Mouse (Mus musculus) heart, adult 2 months (tissue): ENCODE measurements around the gene Yars.

Experiments used
- CTCF ChIP-seq: fragments of 200-600 bp; IDR thresholded peaks from 2 replicates; pipeline ENCODE4 v1.8.1; 2022; ENCODE audit warnings: antibody characterized with exemption, mild to moderate bottlenecking, moderate library complexity
- EP300 ChIP-seq: fragments of 200-500 bp; IDR thresholded peaks from 2 replicates; pipeline ENCODE4 v1.6.1; 2011; ENCODE audit warnings: low read depth, low read length, control low read depth; ENCODE audit not compliant: insufficient read depth
- POLR2A ChIP-seq: fragments of 200-500 bp; IDR thresholded peaks from 2 replicates; pipeline ENCODE4 v1.6.1; 2011; ENCODE audit warnings: mild to moderate bottlenecking, low read depth, low read length, control low read depth; ENCODE audit not compliant: insufficient read depth

DNA sequence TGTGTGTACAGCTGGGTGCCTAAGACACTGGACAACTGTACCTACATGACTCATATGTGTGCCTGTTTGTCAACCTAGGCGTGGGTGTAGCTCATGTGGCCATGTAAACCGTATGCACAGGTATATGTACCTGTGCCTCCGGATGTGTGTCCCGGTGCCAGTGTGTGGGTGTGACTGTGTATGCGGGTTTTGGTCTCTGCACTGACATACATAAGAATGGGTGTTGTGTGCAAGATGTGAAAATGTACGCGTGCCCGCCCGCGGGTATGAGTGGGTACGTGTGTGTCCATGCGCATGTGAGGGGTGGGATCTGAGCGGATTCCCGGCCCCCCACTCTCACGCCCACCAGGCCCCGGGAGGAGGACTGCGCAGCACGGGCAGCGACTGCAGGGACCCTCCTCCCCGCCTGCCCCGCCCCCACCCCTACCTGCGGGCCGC lies 49.0 kb downstream of the Yars start:
- TF ChIP-seq POLR2A, result no peak
- no peak for TF ChIP-seq CTCF
- TF ChIP-seq EP300, result no peak
